Mouse (Mus musculus): ENCODE measurements at regions not wholly inside any gene's neighbourhood (a gene's known extent, or its start where the extent isn't known, plus 50 kb on each side); places are given as distances from the start of the nearest gene placed in this dataset.

- Histone ChIP-seq H3K27ac (ENCODE audit: low read depth, low read length) (no peak overlapping the region), H3K27me3 (ENCODE audit: control insufficient read depth, insufficient read depth, low read length) (no peaks in the 10 kb centered on the region; the same call in 1 of the 2 replicates)
These were observed 200.4 kb upstream of the Nhs start for GRCm38 (mm10) chrX:162359767-162360545.

GRCm38 (mm10) chrX:162348341-162348740 is 188.8 kb upstream of the Nhs start:
- H3K4me3 ChIP-seq (ENCODE audit: low read length), result no peak overlapping the region
- no peak overlapping the region for H3K27ac ChIP-seq (ENCODE audit: low read depth, low read length)
- 38% methylated on average over 4 of the region's 4 CpGs for WGBS
- H3K9me3 ChIP-seq (ENCODE audit: control insufficient read depth, low read length), result no peaks in the 10 kb centered on the region
- no peak for ATAC-seq (ENCODE audit: low FRiP score, low TSS enrichment)
- H3K27me3 ChIP-seq (ENCODE audit: control insufficient read depth, insufficient read depth, low read length), result no peaks in the 10 kb centered on the region
- H3K4me1 ChIP-seq (ENCODE audit: control insufficient read depth, insufficient read depth, low read length), result no peaks in the 10 kb centered on the region
- H3K4me2 ChIP-seq (replicated peaks; ENCODE audit: low read depth, low read length), result no peak overlapping the region
- no peak overlapping the region for H3K9ac ChIP-seq (ENCODE audit: low read depth, low read length)
- no peaks in the 10 kb centered on the region for H3K36me3 ChIP-seq (ENCODE audit: control insufficient read depth, insufficient read depth, low read length)

More at GRCm38 (mm10) chrX:162359767-162360545, 200.4 kb upstream of the Nhs start:
- H3K4me1 ChIP-seq (ENCODE audit: control insufficient read depth, insufficient read depth, low read length), result no peaks in the 10 kb centered on the region
- no peaks in the 10 kb centered on the region for H3K36me3 ChIP-seq (ENCODE audit: control insufficient read depth, insufficient read depth, low read length)
- H3K9me3 ChIP-seq (ENCODE audit: control insufficient read depth, low read length), result no peaks in the 10 kb centered on the region
- ATAC-seq (ENCODE audit: low FRiP score, low TSS enrichment), result peak; percentile 66; the same call in 1 of the 2 replicates
- H3K9ac ChIP-seq (ENCODE audit: low read depth, low read length), result no peak overlapping the region
- H3K4me3 ChIP-seq (ENCODE audit: low read length), result no peak overlapping the region
- no peak overlapping the region for H3K4me2 ChIP-seq (replicated peaks; ENCODE audit: low read depth, low read length)
- 50% methylated on average over 9 of the region's 9 CpGs for WGBS

- Histone ChIP-seq H3K4me2 (replicated peaks; ENCODE audit: low read depth, low read length) (no peak overlapping the region), H3K36me3 (ENCODE audit: control insufficient read depth, insufficient read depth, low read length) (no peaks in the 10 kb centered on the region), H3K27ac (ENCODE audit: low read depth, low read length) (no peak overlapping the region), H3K4me1 (ENCODE audit: control insufficient read depth, insufficient read depth, low read length) (no peaks in the 10 kb centered on the region), H3K27me3 (ENCODE audit: control insufficient read depth, insufficient read depth, low read length) (no peaks in the 10 kb centered on the region), H3K4me3 (ENCODE audit: low read length) (no peak overlapping the region), H3K9me3 (ENCODE audit: control insufficient read depth, low read length) (no peaks in the 10 kb centered on the region), H3K9ac (ENCODE audit: low read depth, low read length) (no peak overlapping the region)
- 62% methylated on average over 2 of the region's 2 CpGs for WGBS
- ATAC-seq (ENCODE audit: low FRiP score, low TSS enrichment), result no peak
These were observed 188.4 kb upstream of the Nhs start for GRCm38 (mm10) chrX:162347886-162348285.

- Histone ChIP-seq H3K4me2 (replicated peaks; ENCODE audit: low read depth, low read length) (no peak overlapping the region), H3K9me3 (ENCODE audit: control insufficient read depth, low read length) (no peaks in the 10 kb centered on the region), H3K27me3 (ENCODE audit: control insufficient read depth, insufficient read depth, low read length) (no peaks in the 10 kb centered on the region), H3K4me3 (ENCODE audit: low read length) (no peak overlapping the region), H3K4me1 (ENCODE audit: control insufficient read depth, insufficient read depth, low read length) (no peaks in the 10 kb centered on the region), H3K36me3 (ENCODE audit: control insufficient read depth, insufficient read depth, low read length) (no peaks in the 10 kb centered on the region), H3K27ac (ENCODE audit: low read depth, low read length) (no peak overlapping the region), H3K9ac (ENCODE audit: low read depth, low read length) (no peak overlapping the region)
- 63% methylated on average over 3 of the region's 3 CpGs for WGBS
- no peak for ATAC-seq (ENCODE audit: low FRiP score, low TSS enrichment)
These were observed 186.1 kb upstream of the Nhs start for GRCm38 (mm10) chrX:162345497-162346143.

GRCm38 (mm10) chrX:162332121-162332520 is 172.6 kb upstream of the Nhs start:
- no peaks in the 10 kb centered on the region for H3K9me3 ChIP-seq (ENCODE audit: control insufficient read depth, low read length)
- no peak overlapping the region for H3K4me2 ChIP-seq (replicated peaks; ENCODE audit: low read depth, low read length)
- no peaks in the 10 kb centered on the region for H3K4me1 ChIP-seq (ENCODE audit: control insufficient read depth, insufficient read depth, low read length)
- no peak overlapping the region for H3K27ac ChIP-seq (ENCODE audit: low read depth, low read length)
- no peaks in the 10 kb centered on the region for H3K36me3 ChIP-seq (ENCODE audit: control insufficient read depth, insufficient read depth, low read length)
- WGBS, result 84% methylated on average over 5 of the region's 5 CpGs
- H3K27me3 ChIP-seq (ENCODE audit: control insufficient read depth, insufficient read depth, low read length), result no peaks in the 10 kb centered on the region
- H3K4me3 ChIP-seq (ENCODE audit: low read length), result no peak overlapping the region
- no peak overlapping the region for H3K9ac ChIP-seq (ENCODE audit: low read depth, low read length)
- ATAC-seq (ENCODE audit: low FRiP score, low TSS enrichment), result no peak

- ATAC-seq (ENCODE audit: low FRiP score, low TSS enrichment), result no peak
- no peak overlapping the region for H3K9ac ChIP-seq (ENCODE audit: low read depth, low read length)
- H3K4me3 ChIP-seq (ENCODE audit: low read length), result no peak overlapping the region
- no peak overlapping the region for H3K27ac ChIP-seq (ENCODE audit: low read depth, low read length)
- no peaks in the 10 kb centered on the region for H3K27me3 ChIP-seq (ENCODE audit: control insufficient read depth, insufficient read depth, low read length)
- no peaks in the 10 kb centered on the region for H3K9me3 ChIP-seq (ENCODE audit: control insufficient read depth, low read length)
- WGBS, result 79% methylated on average over 2 of the region's 2 CpGs
- H3K36me3 ChIP-seq (ENCODE audit: control insufficient read depth, insufficient read depth, low read length), result no peaks in the 10 kb centered on the region
- no peaks in the 10 kb centered on the region for H3K4me1 ChIP-seq (ENCODE audit: control insufficient read depth, insufficient read depth, low read length)
- H3K4me2 ChIP-seq (replicated peaks; ENCODE audit: low read depth, low read length), result no peak overlapping the region
These were observed 148.1 kb upstream of the Nhs start for GRCm38 (mm10) chrX:162307646-162308045.

- Histone ChIP-seq H3K9ac (ENCODE audit: low read depth, low read length) (no peak overlapping the region), H3K36me3 (ENCODE audit: control insufficient read depth, insufficient read depth, low read length) (no peaks in the 10 kb centered on the region), H3K4me2 (replicated peaks; ENCODE audit: low read depth, low read length) (no peak overlapping the region), H3K4me3 (ENCODE audit: low read length) (no peak overlapping the region), H3K27me3 (ENCODE audit: control insufficient read depth, insufficient read depth, low read length) (no peaks in the 10 kb centered on the region), H3K9me3 (ENCODE audit: control insufficient read depth, low read length) (no peaks in the 10 kb centered on the region), H3K4me1 (ENCODE audit: control insufficient read depth, insufficient read depth, low read length) (no peaks in the 10 kb centered on the region), H3K27ac (ENCODE audit: low read depth, low read length) (no peak overlapping the region)
- ATAC-seq (ENCODE audit: low FRiP score, low TSS enrichment), result no peak
These were observed 144.6 kb upstream of the Nhs start for GRCm38 (mm10) chrX:162304145-162304544.

GRCm38 (mm10) chrX:162302788-162303187 is 143.3 kb upstream of the Nhs start:
- Histone ChIP-seq H3K9ac (ENCODE audit: low read depth, low read length) (no peak overlapping the region), H3K4me3 (ENCODE audit: low read length) (no peak overlapping the region), H3K9me3 (ENCODE audit: control insufficient read depth, low read length) (no peaks in the 10 kb centered on the region), H3K4me2 (replicated peaks; ENCODE audit: low read depth, low read length) (no peak overlapping the region), H3K27me3 (ENCODE audit: control insufficient read depth, insufficient read depth, low read length) (no peaks in the 10 kb centered on the region), H3K27ac (ENCODE audit: low read depth, low read length) (no peak overlapping the region), H3K4me1 (ENCODE audit: control insufficient read depth, insufficient read depth, low read length) (no peaks in the 10 kb centered on the region), H3K36me3 (ENCODE audit: control insufficient read depth, insufficient read depth, low read length) (no peaks in the 10 kb centered on the region)
- no peak for ATAC-seq (ENCODE audit: low FRiP score, low TSS enrichment)

- Histone ChIP-seq H3K4me2 (replicated peaks; ENCODE audit: low read depth, low read length) (no peak overlapping the region), H3K4me1 (ENCODE audit: control insufficient read depth, insufficient read depth, low read length) (no peaks in the 10 kb centered on the region), H3K27ac (ENCODE audit: low read depth, low read length) (no peak overlapping the region), H3K36me3 (ENCODE audit: control insufficient read depth, insufficient read depth, low read length) (no peaks in the 10 kb centered on the region), H3K9me3 (ENCODE audit: control insufficient read depth, low read length) (no peaks in the 10 kb centered on the region), H3K9ac (ENCODE audit: low read depth, low read length) (no peak overlapping the region), H3K27me3 (ENCODE audit: control insufficient read depth, insufficient read depth, low read length) (no peaks in the 10 kb centered on the region), H3K4me3 (ENCODE audit: low read length) (no peak overlapping the region)
- no peak for ATAC-seq (ENCODE audit: low FRiP score, low TSS enrichment)
- WGBS, result 94% methylated on average over 1 of the region's 1 CpGs
These were observed 131.7 kb upstream of the Nhs start for GRCm38 (mm10) chrX:162291234-162291633.
